Mouse (Mus musculus) MEL (cell line): ENCODE measurements around the gene Lrrc49. TPM values are rescaled to one million over a fixed set of nuclear protein-coding genes. Genes with fewer than 3 reads are reported as not detected.

ENCODE experiments used
- DNase-seq: peaks from one replicate; pipeline ENCODE4 v3.0.0; 2011; ENCODE audit warnings: low read depth, low spot score
- H3K27ac ChIP-seq: 2 replicates; pipeline ENCODE4 v1.5.1; 2012; ENCODE audit warnings: low read depth, mild to moderate bottlenecking, control low read depth, low read length, moderate library complexity; ENCODE audit not compliant: control insufficient read depth
- H3K27me3 ChIP-seq, 2 experiments: fragments of 150-350 bp in 1 of 2; sonication (generic) in 1 of 2; 2 replicates each; pipeline ENCODE4 v1.6.1; 2012; ENCODE audit warnings: low read length in 2 of 2, mild to moderate bottlenecking in 2 of 2, improper control_type of control experiment in 1 of 2, moderate library complexity in 1 of 2; ENCODE audit not compliant: insufficient read depth in 2 of 2, control insufficient read depth in 1 of 2
- H3K36me3 ChIP-seq, 2 experiments: 2 replicates each; pipeline ENCODE4 v1.6.1; 2012 to 2014; ENCODE audit warnings: low read length in 2 of 2, improper control_type of control experiment in 1 of 2, inconsistent platforms in 1 of 2, mild to moderate bottlenecking in 1 of 2; ENCODE audit not compliant: insufficient read depth in 2 of 2, control insufficient read depth in 1 of 2
- H3K4me1 ChIP-seq, 2 experiments: fragments of 150-350 bp in 1 of 2; sonication (generic) in 1 of 2; 2 replicates each; pipeline ENCODE4 v1.6.1; 2012; ENCODE audit warnings: low read length in 2 of 2, improper control_type of control experiment in 1 of 2, mild to moderate bottlenecking in 1 of 2; ENCODE audit not compliant: insufficient read depth in 2 of 2, control insufficient read depth in 1 of 2
- H3K4me3 ChIP-seq, 2 experiments: fragments of 150-350 bp in 1 of 2; sonication (generic) in 1 of 2; 2 replicates each; pipeline ENCODE4 v1.5.1; 2012; ENCODE audit warnings: low read depth in 2 of 2, low read length in 2 of 2, mild to moderate bottlenecking in 2 of 2, moderate library complexity in 2 of 2, control low read depth in 1 of 2, improper control_type of control experiment in 1 of 2; ENCODE audit not compliant: control insufficient read depth in 1 of 2, insufficient read depth in 1 of 2
- H3K79me2 ChIP-seq: 2 replicates; pipeline ENCODE4 v1.6.1; 2012; ENCODE audit warnings: mild to moderate bottlenecking, low read length, moderate library complexity; ENCODE audit not compliant: control insufficient read depth, poor library complexity, insufficient read depth
- H3K9ac ChIP-seq: 2 replicates; pipeline ENCODE4 v1.6.1; 2012; ENCODE audit warnings: low read depth, mild to moderate bottlenecking, control low read depth, low read length, moderate library complexity; ENCODE audit not compliant: control insufficient read depth, poor library complexity, severe bottlenecking
- H3K9me3 ChIP-seq: fragments of 150-350 bp; sonication (generic); replicated peaks from 2 replicates; pipeline ENCODE4 v1.6.1; 2012; ENCODE audit warnings: mild to moderate bottlenecking, low read length, improper control_type of control experiment, moderate library complexity; ENCODE audit not compliant: insufficient read depth
- CHD1 ChIP-seq: IDR thresholded peaks from 2 replicates; pipeline ENCODE4 v1.6.1; 2012; ENCODE audit warnings: low read depth, mild to moderate bottlenecking, inconsistent platforms, low read length, improper control_type of control experiment
- CHD2 ChIP-seq: IDR thresholded peaks from 2 replicates; pipeline ENCODE4 v1.6.1; 2011; ENCODE audit warnings: low read length, improper control_type of control experiment
- EP300 ChIP-seq, 2 experiments: IDR thresholded peaks; 2 replicates each; pipeline ENCODE4 v1.6.1; 2011; ENCODE audit warnings: improper control_type of control experiment in 2 of 2, low read length in 2 of 2, low read depth in 1 of 2, mild to moderate bottlenecking in 1 of 2
- ETS1 ChIP-seq: IDR thresholded peaks from 2 replicates; pipeline ENCODE4 v1.6.1; 2012; ENCODE audit warnings: low read depth, mild to moderate bottlenecking, inconsistent platforms, low read length, improper control_type of control experiment, moderate library complexity
- GATA1 ChIP-seq: IDR thresholded peaks from 2 replicates; pipeline ENCODE4 v1.6.1; 2011; ENCODE audit warnings: low read depth, low read length, improper control_type of control experiment
- JUND ChIP-seq: IDR thresholded peaks from 2 replicates; pipeline ENCODE4 v1.6.1; 2011; ENCODE audit warnings: low read depth, mild to moderate bottlenecking, improper control_type of control experiment, low read length
- KAT2A ChIP-seq: conservative IDR thresholded peaks from 2 replicates; pipeline ENCODE4 v1.6.1; 2012; ENCODE audit warnings: low read depth, low read length, improper control_type of control experiment, inconsistent platforms
- MYB ChIP-seq: IDR thresholded peaks from 2 replicates; pipeline ENCODE4 v1.6.1; 2011; ENCODE audit warnings: mild to moderate bottlenecking, low read depth, low read length, improper control_type of control experiment
- NRF1 ChIP-seq: IDR thresholded peaks from 2 replicates; pipeline ENCODE4 v1.6.1; 2014; ENCODE audit warnings: low read depth, mild to moderate bottlenecking, inconsistent platforms, low read length, improper control_type of control experiment, moderate library complexity; ENCODE audit not compliant: poor library complexity, insufficient read depth, severe bottlenecking
- POLR2A ChIP-seq, 2 experiments: IDR thresholded peaks; 2 replicates each; pipeline ENCODE4 v1.6.1; 2011 to 2012; ENCODE audit warnings: low read length in 2 of 2, mild to moderate bottlenecking in 2 of 2, control low read depth in 1 of 2, improper control_type of control experiment in 1 of 2, low read depth in 1 of 2, moderate library complexity in 1 of 2; ENCODE audit not compliant: control insufficient read depth in 1 of 2, insufficient read depth in 1 of 2, poor library complexity in 1 of 2
- POLR2AphosphoS5 ChIP-seq: IDR thresholded peaks from 2 replicates; pipeline ENCODE4 v1.6.1; 2012; ENCODE audit warnings: low read depth, borderline replicate concordance, mild to moderate bottlenecking, inconsistent platforms, low read length, moderate library complexity, mixed read lengths
- RAD21 ChIP-seq: IDR thresholded peaks from 2 replicates; pipeline ENCODE4 v1.6.1; 2011; ENCODE audit warnings: mild to moderate bottlenecking, low read depth, low read length, improper control_type of control experiment
- TAL1 ChIP-seq: IDR thresholded peaks from 2 replicates; pipeline ENCODE4 v1.6.1; 2012; ENCODE audit warnings: mild to moderate bottlenecking, inconsistent platforms, low read length, moderate library complexity, mixed read lengths
- TCF12 ChIP-seq: IDR thresholded peaks from 2 replicates; pipeline ENCODE4 v1.6.1; 2014; ENCODE audit warnings: low read depth, mild to moderate bottlenecking, inconsistent platforms, low read length, improper control_type of control experiment, moderate library complexity
- USF2 ChIP-seq, 2 experiments: IDR thresholded peaks; 2 replicates each; pipeline ENCODE4 v1.6.1; 2011 to 2012; ENCODE audit warnings: improper control_type of control experiment in 2 of 2, low read length in 2 of 2, borderline replicate concordance in 1 of 2, inconsistent platforms in 1 of 2, low read depth in 1 of 2, mild to moderate bottlenecking in 1 of 2; ENCODE audit not compliant: insufficient read depth in 1 of 2
- ZC3H11A ChIP-seq: IDR thresholded peaks from 2 replicates; pipeline ENCODE4 v1.6.1; 2012; ENCODE audit warnings: low read depth, mild to moderate bottlenecking, inconsistent platforms, low read length, improper control_type of control experiment
- ZKSCAN1 ChIP-seq: IDR thresholded peaks from 2 replicates; pipeline ENCODE4 v1.6.1; 2012; ENCODE audit warnings: low read depth, mild to moderate bottlenecking, inconsistent platforms, low read length, improper control_type of control experiment, moderate library complexity
- ZNF384 ChIP-seq: IDR thresholded peaks from 2 replicates; pipeline ENCODE4 v1.6.1; 2012; ENCODE audit warnings: low read depth, mild to moderate bottlenecking, inconsistent platforms, low read length, improper control_type of control experiment
- polyA plus RNA-seq, 2 experiments: library from polyadenylated mRNA; stranded (reverse) in 1 of 2; unstranded in 1 of 2; fragments of >175 nt in 1 of 2; fragments of >200 nt in 1 of 2; gene quantifications; 2 replicates each; pipeline versions ENCODE4 v1.2.1 to v1.2.4; 2012; ENCODE audit warnings: low replicate concordance in 2 of 2, low read depth in 1 of 2; ENCODE audit not compliant: insufficient read length in 2 of 2, insufficient read depth in 1 of 2, missing spikeins in 1 of 2
- total RNA-seq: library from RNA; depleted of rRNA; stranded (reverse); fragments of 300-350 nt; gene quantifications from 2 replicates; pipeline ENCODE4 v1.2.3, GENCODE M21; 2012

The Lrrc49 gene
- total and polyA plus RNA-seq, 3 experiments = 2.7 to 5.5 TPM; not detected in 1

DNA sequence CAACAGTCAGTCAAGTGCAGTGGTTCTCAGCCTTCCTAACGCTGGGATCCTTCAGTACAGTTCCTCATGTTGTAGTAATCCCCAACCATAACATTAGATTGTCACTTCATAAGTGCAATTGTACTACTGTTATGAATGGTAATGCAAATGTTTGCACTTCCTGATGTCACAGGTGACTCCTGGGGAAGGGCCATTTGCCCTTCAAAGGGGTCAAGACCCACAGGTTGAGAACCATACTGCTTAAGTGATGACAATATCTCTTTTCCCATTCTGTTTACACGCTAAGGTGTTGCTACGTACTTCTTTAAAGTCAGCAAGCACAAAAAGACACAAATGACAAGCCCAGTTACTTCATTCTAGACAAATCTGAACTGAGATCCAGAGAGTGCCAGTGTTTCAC lies 22.4 kb downstream of the Lrrc49 start:
- H3K9ac ChIP-seq = no peak overlapping the region
- no peak overlapping the region for H3K4me3 ChIP-seq
- no peaks in the 10 kb centered on the region for H3K4me1 ChIP-seq
- DNase-seq = no peak
- no peaks in the 10 kb centered on the region for H3K79me2 ChIP-seq
- H3K27me3 ChIP-seq = no peaks in the 10 kb centered on the region
- H3K36me3 ChIP-seq = no peaks in the 10 kb centered on the region
- TF ChIP-seq GATA1 (no peak), TAL1 (no peak), ZKSCAN1 (no peak), NRF1 (no peak), ZNF384 (no peak), POLR2A (IDR thresholded peaks at IDR 0.05; ENCODE audit: control insufficient read depth in 1 of 2, insufficient read depth in 1 of 2, low read depth in 1 of 2, low read length in 2 of 2, poor library complexity in 1 of 2) (no peak), POLR2AphosphoS5 (no peak)
- H3K9me3 ChIP-seq = no peaks in the 10 kb centered on the region
- no peak overlapping the region for H3K27ac ChIP-seq

DNA sequence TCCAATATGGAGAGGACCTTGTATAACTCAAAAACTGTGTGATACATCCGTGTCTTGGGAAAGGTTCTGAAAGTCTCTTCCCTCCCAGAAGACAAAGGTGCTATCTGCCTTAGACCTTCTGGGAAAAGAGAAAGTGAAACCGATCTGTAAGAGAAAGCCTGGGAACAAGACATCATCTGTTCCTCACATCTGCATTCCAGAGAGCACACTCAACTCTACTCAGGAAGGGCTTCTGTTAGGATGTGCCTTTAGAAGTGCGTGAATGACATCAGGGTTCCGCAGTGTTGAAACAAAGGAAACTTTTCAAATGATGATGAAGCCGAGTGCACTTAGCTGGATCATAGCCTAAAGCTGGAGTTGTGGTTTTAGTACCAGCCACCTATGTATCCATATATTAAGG lies 23.1 kb downstream of the Lrrc49 start:
- no peak overlapping the region for H3K4me3 ChIP-seq
- H3K36me3 ChIP-seq = no peaks in the 10 kb centered on the region
- DNase-seq = no peak
- no peaks in the 10 kb centered on the region for H3K79me2 ChIP-seq
- TF ChIP-seq ETS1 (no peak), NRF1 (no peak), CHD2 (no peak), CHD1 (no peak), JUND (no peak), ZC3H11A (no peak), TCF12 (no peak), RAD21 (no peak)
- TF ChIP-seq, all 39 proteins: peak for 0
- Histone ChIP-seq H3K27me3 (no peaks in the 10 kb centered on the region), H3K27ac (no peak overlapping the region), H3K4me1 (no peaks in the 10 kb centered on the region), H3K9me3 (no peaks in the 10 kb centered on the region), H3K9ac (no peak overlapping the region)

DNA sequence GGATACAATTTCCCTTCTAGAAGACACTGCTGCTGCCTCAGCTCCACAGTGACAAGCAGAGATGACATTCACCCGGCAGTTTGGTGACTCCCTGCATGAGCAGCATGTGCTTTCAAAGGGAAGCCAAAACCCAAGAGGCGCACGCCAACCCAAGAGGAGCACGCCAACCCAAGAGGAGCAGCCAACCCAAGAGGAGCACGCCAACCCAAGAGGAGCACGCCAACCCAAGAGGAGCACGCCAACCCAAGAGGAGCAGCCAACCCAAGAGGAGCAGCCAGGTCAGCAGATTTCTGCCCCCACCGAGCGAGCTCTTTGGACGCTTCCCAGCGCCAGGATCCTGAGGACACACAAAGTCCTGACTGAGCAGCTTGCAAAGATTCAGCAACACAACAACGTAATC lies 23.6 kb downstream of the Lrrc49 start:
- H3K4me1 ChIP-seq = no peaks in the 10 kb centered on the region
- no peak for TF ChIP-seq ZNF384
- TF ChIP-seq EP300 (IDR thresholded peaks at IDR 0.05; ENCODE audit: low read depth in 1 of 2, low read length in 2 of 2) = no peak
- no peak for TF ChIP-seq KAT2A
- no peak for TF ChIP-seq POLR2A (IDR thresholded peaks at IDR 0.05; ENCODE audit: control insufficient read depth in 1 of 2, insufficient read depth in 1 of 2, low read depth in 1 of 2, low read length in 2 of 2, poor library complexity in 1 of 2)
- no peak for TF ChIP-seq USF2 (IDR thresholded peaks at IDR 0.05; ENCODE audit: borderline replicate concordance in 1 of 2, insufficient read depth in 1 of 2, low read depth in 1 of 2, low read length in 2 of 2)
- TF ChIP-seq ZKSCAN1 = no peak
- no peak for TF ChIP-seq MYB
- no peaks in the 10 kb centered on the region for H3K27me3 ChIP-seq
- H3K4me3 ChIP-seq = no peak overlapping the region
- H3K79me2 ChIP-seq = no peaks in the 10 kb centered on the region
- H3K9ac ChIP-seq = no peak overlapping the region
- H3K27ac ChIP-seq = no peak overlapping the region
- no peak for DNase-seq
- H3K36me3 ChIP-seq = no peaks in the 10 kb centered on the region
- no peaks in the 10 kb centered on the region for H3K9me3 ChIP-seq
